Mouse (Mus musculus): ENCODE results near the gene Pde1c.

DNA sequence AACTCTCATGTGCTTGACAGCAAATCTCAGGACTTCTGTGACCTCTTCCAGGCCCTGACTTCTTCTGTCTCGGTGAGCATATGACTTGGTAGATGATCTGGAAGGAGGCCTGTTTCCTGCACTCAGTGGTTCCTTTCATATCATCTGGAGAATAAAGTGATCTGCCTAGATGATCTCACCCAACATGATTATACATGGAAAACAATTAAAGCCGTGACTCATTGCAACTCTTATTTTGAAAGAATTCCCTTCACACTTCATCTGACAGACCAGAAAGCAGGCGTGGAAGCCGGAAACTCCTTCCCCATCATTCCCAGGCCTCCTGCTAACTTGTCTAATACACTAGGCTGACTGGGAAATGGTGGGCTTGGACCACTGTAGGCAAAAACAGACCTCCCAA is 152.7 kb downstream of the Pde1c start:
- TF ChIP-seq CTCF (IDR thresholded peaks at IDR 0.05; ENCODE audit: control insufficient read depth, insufficient read depth, insufficient replicate concordance, low read depth, low read length) (no peak), POLR2A (IDR thresholded peaks at IDR 0.05; ENCODE audit: control insufficient read depth, low read depth, low read length) (no peak)
